In the genomic region with DNA sequence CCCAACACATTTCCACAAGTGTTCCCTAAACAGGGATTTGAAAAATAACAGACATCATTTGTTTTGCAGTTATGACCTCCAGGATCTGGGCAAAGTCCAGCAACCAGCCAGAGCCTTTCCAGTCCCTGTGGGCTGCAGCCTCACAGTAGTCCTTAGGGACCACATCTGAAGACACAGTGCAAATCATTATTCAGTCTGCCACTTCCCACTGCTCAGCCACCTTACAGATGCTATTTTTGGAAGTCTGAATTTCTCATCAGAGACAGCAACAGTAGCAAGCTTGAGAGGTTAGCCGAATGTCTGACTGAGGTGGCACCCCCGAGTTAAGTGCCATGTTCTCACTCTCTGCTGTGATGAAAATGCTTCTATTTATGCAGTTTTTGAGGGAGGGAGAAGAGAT, we compare ENCODE assay signal across 20 mouse cellular contexts. TPM values are rescaled to one million over a fixed set of nuclear protein-coding genes. Genes with fewer than 3 reads are reported as not detected.
DNase-seq lines count a peak whose midpoint lies in the region; ATAC-seq and TF ChIP-seq lines count a peak whose summit lies in the region.
"Had no signal": no experiment of that assay in that cellular context is flagged by ENCODE, and none has a peak within 500 bp of the region (broad histone marks: within the 10 kb centered on the region; RNA-seq: fewer than 3 reads in every experiment).

No protein-coding gene starts in this region.

- H3K27me3 ChIP-seq in lung, postnatal 0 days (replicated peaks; ENCODE audit: insufficient read depth, low read length) = no peaks in the 10 kb centered on the region
- no peaks in the 10 kb centered on the region for H3K27me3 ChIP-seq in heart, embryonic 16.5 days (ENCODE audit: control insufficient read depth, insufficient read depth, low read length)
- H3K27me3 ChIP-seq: forebrain, embryonic 12.5 days; hindbrain, embryonic 15.5 days; midbrain, embryonic 15.5 days had no signal

- TF ChIP-seq CTCF in lung, postnatal 0 days (IDR thresholded peaks at IDR 0.05) = no peak

- ATAC-seq in lung, postnatal 0 days = peak; percentile 38; the same call in 1 of the 2 replicates
- peak; percentile 64; the same call in 1 of the 2 replicates for ATAC-seq in heart, embryonic 16.5 days (replicated peaks; ENCODE audit: extremely low read depth, insufficient read depth, low FRiP score)
- no peak for ATAC-seq in CD4-positive, CD25-positive, alpha-beta regulatory T cell, adult 4 months
- ATAC-seq: activated CD4-positive, CD25-positive, alpha-beta regulatory T cell, adult 4 months; intestine, embryonic 16.5 days; midbrain, embryonic 15.5 days had no signal

- TF ChIP-seq EP300 in lung, postnatal 0 days (IDR thresholded peaks at IDR 0.05) = no peak

- intact Hi-C loops in heart, postnatal 25 days (cut with DNase I) = no loop called here

- H3K9me3 ChIP-seq in lung, postnatal 0 days (ENCODE audit: low read length) = no peaks in the 10 kb centered on the region
- H3K9me3 ChIP-seq in heart, embryonic 16.5 days (replicated peaks; ENCODE audit: control insufficient read depth, low read length) = 0 out of 2 replicates have a peak, but pooled peaks cover 3% of the 10 kb centered on the region
- H3K9me3 ChIP-seq: forebrain, embryonic 12.5 days; hindbrain, embryonic 15.5 days; midbrain, embryonic 15.5 days had no signal

- no peak overlapping the region for H3K27ac ChIP-seq in lung, postnatal 0 days (ENCODE audit: low read length)
- H3K27ac ChIP-seq in heart, embryonic 16.5 days (ENCODE audit: low read length) = peak overlapping the region; percentile 52
- H3K27ac ChIP-seq: forebrain, embryonic 12.5 days; hindbrain, embryonic 15.5 days; liver, embryonic 14.5 days; midbrain, embryonic 15.5 days had no signal

- no peak overlapping the region for H3K4me3 ChIP-seq in lung, postnatal 0 days (ENCODE audit: low read depth, low read length)
- H3K4me3 ChIP-seq in heart, embryonic 16.5 days (ENCODE audit: low read length) = no peak overlapping the region
- H3K4me3 ChIP-seq: forebrain, embryonic 12.5 days; hindbrain, embryonic 15.5 days; midbrain, embryonic 15.5 days; myocyte had no signal

- peak; percentile 11 for DNase-seq in adrenal gland, postnatal 14 days
- no peak for DNase-seq in adrenal gland, adult (ENCODE audit: inconsistent age in 2 of 2, low spot score in 1 of 2)
- DNase-seq in heart, adult 9 months (ENCODE audit: low spot score in 2 of 2) = peak; percentile 21 to 36
- no peak for DNase-seq in heart, postnatal 25 days (ENCODE audit: low spot score)
- no peak for DNase-seq in lung, postnatal 0 days (ENCODE audit: low spot score)
- no peak for DNase-seq in lung, postnatal 14 days
- DNase-seq: cerebellum, adult 9-11 months; right cerebral cortex, postnatal 14 days; spleen, adult 18-20 months; thymus, postnatal 4 days had no signal

- no peak overlapping the region for H3K4me2 ChIP-seq in lung, postnatal 0 days (replicated peaks; ENCODE audit: low read depth, low read length)
- no peak overlapping the region; the same call in 1 of the 2 replicates for H3K4me2 ChIP-seq in heart, embryonic 16.5 days (ENCODE audit: low read depth, low read length)
- H3K4me2 ChIP-seq: forebrain, embryonic 12.5 days; hindbrain, embryonic 15.5 days; midbrain, embryonic 15.5 days had no signal

- 94% methylated on average over 2 of the region's 2 CpGs for WGBS in lung, postnatal 0 days
- 39% methylated on average over 2 of the region's 2 CpGs for WGBS in heart, embryonic 16.5 days

- H3K9ac ChIP-seq in lung, postnatal 0 days (replicated peaks; ENCODE audit: low read depth) = no peak overlapping the region
- H3K9ac ChIP-seq in heart, embryonic 16.5 days (ENCODE audit: low read length) = no peak overlapping the region
- H3K9ac ChIP-seq: forebrain, embryonic 12.5 days; hindbrain, embryonic 15.5 days; liver, embryonic 14.5 days; midbrain, embryonic 15.5 days had no signal

- no peaks in the 10 kb centered on the region for H3K4me1 ChIP-seq in lung, postnatal 0 days (ENCODE audit: insufficient read depth, low read depth, low read length)
- peaks cover 16% of the 10 kb centered on the region for H3K4me1 ChIP-seq in heart, embryonic 16.5 days (ENCODE audit: control insufficient read depth, insufficient read depth, low read length)
- H3K4me1 ChIP-seq: forebrain, embryonic 12.5 days; midbrain, embryonic 15.5 days had no signal

- no peaks in the 10 kb centered on the region for H3K36me3 ChIP-seq in lung, postnatal 0 days (ENCODE audit: insufficient read depth, low read length)
- no peaks in the 10 kb centered on the region for H3K36me3 ChIP-seq in heart, embryonic 16.5 days (ENCODE audit: control insufficient read depth, insufficient read depth)
- H3K36me3 ChIP-seq: forebrain, embryonic 12.5 days; G1E; hindbrain, embryonic 15.5 days; midbrain, embryonic 15.5 days had no signal

RNA-seq across cellular contexts. Expression of a gene that starts 15.3 kb away (rescaled TPM):
- total RNA-seq in adrenal gland, postnatal 14 days (2021) = 0.52 and 4.2 TPM in 2 replicates
- total RNA-seq in heart, postnatal 25 days (2021) = 10 to 100 TPM in 1 of 2 experiments, 1 to 10 TPM in 1; 8.7 to 10.2 TPM
- 0.12 and 0.19 TPM in 2 replicates for polyA plus RNA-seq in lung, postnatal 0 days (2015; fragmentation: Nextera tagmentation; extraction: Ambion mirVana)
- polyA plus RNA-seq in heart, embryonic 16.5 days (2015; fragmentation: Nextera tagmentation; extraction: Ambion mirVana) = 0.81 and 3.7 TPM in 2 replicates
- polyA plus RNA-seq in CD4-positive, CD25-positive, alpha-beta regulatory T cell, adult 4 months (2017; shearing (Covaris generic)) = 100 to 1,000 TPM; 276 to 286 TPM
- polyA plus RNA-seq: G1E had no signal

Comparison
In these comparisons a context has a peak if more than half of its experiments do, and no peak if none do; other contexts are left out.
1. DNase-seq: peak in adrenal gland, postnatal 14 days (single experiment) and heart, adult 9 months (2 of 2); none in adrenal gland, adult (0 of 2), heart, postnatal 25 days (single experiment), lung, postnatal 0 days (single experiment) and lung, postnatal 14 days (single experiment).
2. RNA of a gene that starts 15.3 kb away (polyA plus RNA-seq): 276 to 286 TPM in CD4-positive, CD25-positive, alpha-beta regulatory T cell, adult 4 months; 0.81 to 3.7 TPM in heart, embryonic 16.5 days and 0.12 to 0.19 TPM in lung, postnatal 0 days; every median in the first group is over 10 times any median in the second.